ENCODE assay signal across 8 mouse cellular contexts in genomic region chr1:183296877-183297383, GRCm38 (mm10). TPM values are rescaled to one million over a fixed set of nuclear protein-coding genes. Genes with fewer than 3 reads are reported as not detected.
DNase-seq lines count a peak whose midpoint lies in the region; ATAC-seq lines count a peak whose summit lies in the region.

Gene Brox, minus strand, starts transcription at chr1:183297269.

- peak; percentile 69 for ATAC-seq in megakaryocyte progenitor cell, adult 5-6 weeks (replicated peaks; ENCODE audit: poor library complexity)

- peak; percentile 90 for DNase-seq in adipocyte (ENCODE audit: low spot score)
- DNase-seq in embryo, embryonic 10 days (ENCODE audit: low spot score), result peak; percentile 93
- peak; percentile 98 for DNase-seq in gastrocnemius, postnatal 10 days
- peak; percentile 96 for DNase-seq in induced T-regulatory cell, adult 2 months (ENCODE audit: low read depth)
- DNase-seq in left cerebral cortex, adult 9 months (ENCODE audit: low spot score in 2 of 2), result peak; percentile 71 to 91
- DNase-seq in right cerebral cortex, postnatal 14 days, result peak; percentile 94
- DNase-seq in urinary bladder, postnatal 36 days (ENCODE audit: low spot score in 2 of 2), result peak; percentile 94 to 95

RNA-seq across cellular contexts. Expression of gene Brox, which starts in this region (rescaled TPM):
- 10 to 100 TPM; 27.0 to 31.5 TPM for total RNA-seq in gastrocnemius, postnatal 10 days (2021)
- total RNA-seq in megakaryocyte progenitor cell, adult 5-6 weeks (2015), result 24.6 and 32.7 TPM in 2 replicates
- 35.8 and 47.5 TPM in 2 replicates for total RNA-seq in megakaryocyte progenitor cell, adult 5-6 weeks (2017)

Comparison
In these comparisons a context has a peak if more than half of its experiments do, and no peak if none do; other contexts are left out.
1. Peak in every context shown above with its lines: DNase-seq and ATAC-seq.